Mouse (Mus musculus) limb, embryonic 13.5 days (tissue): ENCODE measurements around the gene Ccr7. TPM values are rescaled to one million over a fixed set of nuclear protein-coding genes. Genes with fewer than 3 reads are reported as not detected.
A peak's percentile ranks its signal among the peaks of the same experiment; 100 is the strongest.

Source experiments
- ATAC-seq: fragments of 200-750 bp; cut with Nextera tagmentation; 2 replicates; pipeline ENCODE4 v1.8.0; 2017; ENCODE audit warnings: low read depth, moderate number of reproducible peaks, moderate TSS enrichment; ENCODE audit not compliant: low FRiP score
- H3K27ac ChIP-seq: fragments of 300-500 bp; sonication (generic); 2 replicates; pipeline ENCODE4 v1.5.1; 2015; ENCODE audit warnings: inconsistent platforms, mild to moderate bottlenecking, moderate library complexity
- H3K27me3 ChIP-seq: fragments of 300-500 bp; sonication (generic); 2 replicates; pipeline ENCODE4 v1.6.1; 2015; ENCODE audit warnings: mild to moderate bottlenecking, inconsistent platforms
- H3K36me3 ChIP-seq: fragments of 300-500 bp; sonication (generic); 2 replicates; pipeline ENCODE4 v1.6.1; 2015; ENCODE audit warnings: inconsistent platforms, mild to moderate bottlenecking, moderate library complexity
- H3K4me1 ChIP-seq: fragments of 300-500 bp; sonication (generic); 2 replicates; pipeline ENCODE4 v1.6.1; 2015; ENCODE audit warnings: inconsistent platforms
- H3K4me2 ChIP-seq: fragments of 300-500 bp; sonication (generic); replicated peaks from 2 replicates; pipeline ENCODE4 v1.6.1; 2015; ENCODE audit warnings: inconsistent platforms, mild to moderate bottlenecking, moderate library complexity
- H3K4me3 ChIP-seq: fragments of 300-500 bp; sonication (generic); 2 replicates; pipeline ENCODE4 v1.5.1; 2015; ENCODE audit warnings: moderate library complexity, mild to moderate bottlenecking, inconsistent platforms
- H3K9ac ChIP-seq: fragments of 300-500 bp; sonication (generic); 2 replicates; pipeline ENCODE4 v1.6.1; 2015; ENCODE audit warnings: mild to moderate bottlenecking, inconsistent platforms
- H3K9me3 ChIP-seq: fragments of 300-500 bp; sonication (generic); 2 replicates; pipeline ENCODE4 v1.6.1; 2016; ENCODE audit warnings: inconsistent platforms
- WGBS: fragments of 180-500 bp; shearing (Covaris S2); methylation state at CpG from one replicate; pipeline ENCODE4 v1.1.7; 2015; 5-methylcytosine and 5-hydroxymethylcytosine counted together
- polyA plus RNA-seq: library from polyadenylated mRNA; unstranded; fragments of >200 nt; fragmentation: Nextera tagmentation; extraction: Ambion mirVana; gene quantifications from 2 replicates; pipeline ENCODE4 v1.2.1, GENCODE M21; 2015

Ccr7 gene
- polyA plus RNA-seq, result 0.39 and 0.83 TPM in 2 replicates

- 67% methylated on average over 12 of the region's 12 CpGs for WGBS
- H3K36me3 ChIP-seq, result no peaks in the 10 kb centered on the region
- no peaks in the 10 kb centered on the region for H3K9me3 ChIP-seq
- no peak for ATAC-seq
- H3K27ac ChIP-seq, result no peak within 1 kb of the TSS
- H3K4me3 ChIP-seq, result no peak within 1 kb of the TSS
- H3K4me1 ChIP-seq, result peaks cover 2% of the 10 kb centered on the region; the same call in 1 of the 2 replicates
- no peak within 1 kb of the TSS for H3K9ac ChIP-seq
- H3K27me3 ChIP-seq, result no peaks in the 10 kb centered on the region; the same call in 1 of the 2 replicates
- no peak within 1 kb of the TSS for H3K4me2 ChIP-seq
These were observed at the start of gene Ccr7 for GRCm38 (mm10) chr11:99154987-99155641. Gene Ccr7 (minus strand): TSS chr11:99155077.

- H3K4me2 ChIP-seq, result no peak overlapping the region
- H3K9ac ChIP-seq, result peak overlapping the region; percentile 31; the same call in 1 of the 2 replicates
- no peaks in the 10 kb centered on the region for H3K36me3 ChIP-seq
- 0 out of 2 replicates have a peak, but pooled peaks cover 5% of the 10 kb centered on the region for H3K4me1 ChIP-seq
- WGBS, result 20% methylated on average over 14 of the region's 14 CpGs
- peaks cover 16% of the 10 kb centered on the region; the same call in 1 of the 2 replicates for H3K27me3 ChIP-seq
- H3K4me3 ChIP-seq, result no peak overlapping the region
- H3K9me3 ChIP-seq, result no peaks in the 10 kb centered on the region
- no peak for ATAC-seq
- no peak overlapping the region for H3K27ac ChIP-seq
These were observed 34.3 kb upstream of the Ccr7 start for GRCm38 (mm10) chr11:99189154-99189582.

GRCm38 (mm10) chr11:99187348-99187747, 32.5 kb upstream of the Ccr7 start:
- ATAC-seq, result no peak
- H3K36me3 ChIP-seq, result no peaks in the 10 kb centered on the region
- no peaks in the 10 kb centered on the region for H3K9me3 ChIP-seq
- H3K4me2 ChIP-seq, result no peak overlapping the region
- H3K9ac ChIP-seq, result no peak overlapping the region
- WGBS, result 84% methylated on average over 4 of the region's 4 CpGs
- H3K27me3 ChIP-seq, result peaks cover 16% of the 10 kb centered on the region; the same call in 1 of the 2 replicates
- 0 out of 2 replicates have a peak, but pooled peaks cover 5% of the 10 kb centered on the region for H3K4me1 ChIP-seq
- no peak overlapping the region for H3K27ac ChIP-seq
- H3K4me3 ChIP-seq, result no peak overlapping the region

GRCm38 (mm10) chr11:99186836-99187235, 32.0 kb upstream of the Ccr7 start:
- WGBS, result 84% methylated on average over 2 of the region's 2 CpGs
- ATAC-seq, result no peak

GRCm38 (mm10) chr11:99182575-99182974, 27.7 kb upstream of the Ccr7 start:
- H3K9me3 ChIP-seq, result no peaks in the 10 kb centered on the region
- no peaks in the 10 kb centered on the region for H3K36me3 ChIP-seq
- no peak overlapping the region for H3K4me3 ChIP-seq
- 0 out of 2 replicates have a peak, but pooled peaks cover 6% of the 10 kb centered on the region for H3K27me3 ChIP-seq
- no peak for ATAC-seq
- no peak overlapping the region for H3K4me2 ChIP-seq
- H3K9ac ChIP-seq, result no peak overlapping the region
- no peaks in the 10 kb centered on the region for H3K4me1 ChIP-seq
- H3K27ac ChIP-seq, result no peak overlapping the region
- 44% methylated on average over 11 of the region's 11 CpGs for WGBS

More at GRCm38 (mm10) chr11:99186836-99187235, 32.0 kb upstream of the Ccr7 start:
- Histone ChIP-seq H3K9ac (no peak overlapping the region), H3K4me1 (0 out of 2 replicates have a peak, but pooled peaks cover 5% of the 10 kb centered on the region), H3K36me3 (no peaks in the 10 kb centered on the region), H3K27me3 (peaks cover 16% of the 10 kb centered on the region; the same call in 1 of the 2 replicates), H3K9me3 (no peaks in the 10 kb centered on the region), H3K4me2 (no peak overlapping the region), H3K27ac (no peak overlapping the region), H3K4me3 (no peak overlapping the region)

DNA sequence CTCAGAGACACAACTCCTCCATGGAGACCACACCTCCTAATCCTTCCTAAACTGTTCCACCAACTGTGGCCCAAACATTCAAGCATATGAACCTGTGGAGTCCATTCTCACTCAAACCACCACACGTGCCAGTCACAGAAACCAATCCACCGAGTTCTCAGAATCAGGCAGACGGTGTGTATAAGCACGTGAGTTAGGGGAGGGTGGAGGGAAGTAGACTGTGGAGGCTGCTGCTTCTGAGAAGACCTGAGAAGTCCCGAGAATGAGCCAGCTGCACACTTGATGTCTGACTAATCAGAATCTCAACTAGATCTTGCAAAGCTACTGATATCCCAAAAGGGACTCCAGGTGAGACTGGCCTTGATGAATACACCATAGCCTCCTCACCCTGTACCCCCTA, 25.2 kb upstream of the Ccr7 start:
- Histone ChIP-seq H3K36me3 (no peaks in the 10 kb centered on the region), H3K27me3 (no peaks in the 10 kb centered on the region), H3K4me1 (no peaks in the 10 kb centered on the region), H3K4me3 (no peak overlapping the region), H3K9me3 (no peaks in the 10 kb centered on the region), H3K27ac (no peak overlapping the region), H3K4me2 (no peak overlapping the region), H3K9ac (no peak overlapping the region)
- no peak for ATAC-seq
- 88% methylated on average over 5 of the region's 5 CpGs for WGBS

GRCm38 (mm10) chr11:99177925-99178198, 23.0 kb upstream of the Ccr7 start:
- H3K9ac ChIP-seq, result no peak overlapping the region
- H3K27ac ChIP-seq, result no peak overlapping the region
- no peaks in the 10 kb centered on the region for H3K4me1 ChIP-seq
- H3K27me3 ChIP-seq, result no peaks in the 10 kb centered on the region
- no peaks in the 10 kb centered on the region for H3K36me3 ChIP-seq
- H3K4me2 ChIP-seq, result no peak overlapping the region
- no peaks in the 10 kb centered on the region for H3K9me3 ChIP-seq
- no peak overlapping the region for H3K4me3 ChIP-seq
- no peak for ATAC-seq
- WGBS, result 88% methylated on average over 2 of the region's 3 CpGs

DNA sequence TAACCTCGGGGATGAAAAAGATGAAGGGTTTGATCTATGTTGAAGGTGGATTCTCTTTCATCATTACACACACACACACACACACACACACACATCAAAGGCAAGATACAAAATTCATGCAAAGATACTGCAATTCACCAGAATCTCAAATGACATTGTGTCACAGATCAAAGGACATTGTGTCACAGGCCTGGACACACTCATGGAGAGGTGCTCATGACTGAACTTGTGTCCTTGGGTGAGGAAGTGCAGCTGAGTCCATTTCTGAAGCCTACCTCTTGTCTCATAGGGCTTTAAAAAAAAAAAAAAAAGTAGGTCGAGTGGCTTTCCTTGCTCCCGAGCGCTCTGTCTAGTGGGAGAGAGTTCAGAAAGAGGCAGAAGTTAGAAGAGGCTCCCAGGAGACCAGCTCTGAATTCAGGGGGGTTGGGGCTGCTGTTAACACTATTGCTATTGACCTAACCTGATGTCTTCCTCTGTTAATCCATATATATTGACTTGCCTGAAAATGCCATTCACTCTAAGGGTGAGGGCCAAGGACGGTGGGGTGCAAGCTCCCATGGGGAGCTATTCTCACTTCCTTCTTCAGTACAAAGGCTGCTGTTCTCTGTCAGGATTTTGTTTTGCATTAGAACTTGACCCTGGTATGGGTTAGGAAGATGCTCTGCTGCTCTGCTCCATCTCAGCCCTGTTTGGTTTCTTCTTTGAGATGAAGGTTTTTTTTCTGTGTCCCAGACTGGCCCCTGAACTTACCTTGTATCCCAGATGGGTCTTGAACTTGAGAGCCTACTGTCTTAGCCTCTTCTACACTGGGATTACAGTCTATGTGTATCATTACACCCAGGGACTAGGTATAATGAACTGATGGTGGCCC, 22.4 kb upstream of the Ccr7 start:
- no peak overlapping the region for H3K4me2 ChIP-seq
- H3K4me3 ChIP-seq, result no peak overlapping the region
- H3K9me3 ChIP-seq, result no peaks in the 10 kb centered on the region
- no peak for ATAC-seq
- H3K27ac ChIP-seq, result no peak overlapping the region
- H3K9ac ChIP-seq, result no peak overlapping the region
- 72% methylated on average over 5 of the region's 5 CpGs for WGBS
- no peaks in the 10 kb centered on the region for H3K27me3 ChIP-seq
- H3K4me1 ChIP-seq, result no peaks in the 10 kb centered on the region
- H3K36me3 ChIP-seq, result no peaks in the 10 kb centered on the region

GRCm38 (mm10) chr11:99172002-99172401, 17.1 kb upstream of the Ccr7 start:
- Histone ChIP-seq H3K9me3 (no peaks in the 10 kb centered on the region), H3K27me3 (no peaks in the 10 kb centered on the region), H3K4me2 (no peak overlapping the region), H3K27ac (no peak overlapping the region), H3K36me3 (no peaks in the 10 kb centered on the region), H3K4me3 (no peak overlapping the region), H3K4me1 (peaks cover 3% of the 10 kb centered on the region; the same call in 1 of the 2 replicates), H3K9ac (no peak overlapping the region)
- ATAC-seq, result no peak
- WGBS, result 80% methylated on average over 4 of the region's 4 CpGs

GRCm38 (mm10) chr11:99171442-99171841, 16.6 kb upstream of the Ccr7 start:
- Histone ChIP-seq H3K9me3 (no peaks in the 10 kb centered on the region), H3K4me1 (peaks cover 3% of the 10 kb centered on the region; the same call in 1 of the 2 replicates), H3K27ac (no peak overlapping the region), H3K27me3 (no peaks in the 10 kb centered on the region), H3K36me3 (no peaks in the 10 kb centered on the region), H3K4me3 (no peak overlapping the region), H3K4me2 (no peak overlapping the region), H3K9ac (no peak overlapping the region)
- ATAC-seq, result no peak
- WGBS, result 73% methylated on average over 2 of the region's 2 CpGs

DNA sequence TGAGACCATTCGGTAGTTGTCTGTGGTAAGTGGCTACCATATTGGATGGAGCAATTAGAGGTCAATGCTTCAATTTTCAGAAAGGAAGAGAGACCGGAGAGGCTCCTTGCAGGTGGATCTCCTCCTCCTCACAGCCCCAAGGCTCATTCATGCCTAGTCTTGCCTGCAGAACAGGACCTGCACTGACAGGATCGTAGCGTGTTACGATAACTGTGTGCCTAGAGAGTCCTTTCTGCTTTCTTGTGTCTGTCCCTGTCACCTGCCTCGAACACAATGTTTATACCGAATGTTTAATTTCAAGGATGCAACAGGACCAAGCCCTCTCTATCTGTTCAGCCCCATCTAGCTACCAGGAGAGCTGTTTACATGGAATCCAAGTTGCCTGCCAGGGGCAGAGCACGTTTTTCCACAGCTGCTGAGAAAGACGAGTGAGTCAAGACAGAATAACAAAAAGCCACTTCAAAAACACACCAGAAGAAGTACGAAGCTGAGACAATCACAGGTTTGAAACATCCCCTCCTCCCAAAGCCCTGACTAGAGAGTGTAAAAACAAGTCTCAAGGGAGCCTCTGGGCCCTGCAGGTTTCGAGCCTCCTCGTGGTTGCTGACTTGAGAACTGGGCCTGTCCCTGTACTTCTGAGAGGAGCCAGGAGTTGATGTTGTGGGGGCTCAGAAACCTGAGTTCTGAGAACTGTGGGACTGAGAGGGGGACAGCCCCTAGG, 15.8 kb upstream of the Ccr7 start:
- Histone ChIP-seq H3K9me3 (no peaks in the 10 kb centered on the region), H3K4me2 (no peak overlapping the region), H3K4me1 (peaks cover 3% of the 10 kb centered on the region; the same call in 1 of the 2 replicates), H3K4me3 (no peak overlapping the region), H3K36me3 (no peaks in the 10 kb centered on the region), H3K9ac (no peak overlapping the region), H3K27me3 (no peaks in the 10 kb centered on the region), H3K27ac (no peak overlapping the region)
- no peak for ATAC-seq
- 64% methylated on average over 12 of the region's 12 CpGs for WGBS

DNA sequence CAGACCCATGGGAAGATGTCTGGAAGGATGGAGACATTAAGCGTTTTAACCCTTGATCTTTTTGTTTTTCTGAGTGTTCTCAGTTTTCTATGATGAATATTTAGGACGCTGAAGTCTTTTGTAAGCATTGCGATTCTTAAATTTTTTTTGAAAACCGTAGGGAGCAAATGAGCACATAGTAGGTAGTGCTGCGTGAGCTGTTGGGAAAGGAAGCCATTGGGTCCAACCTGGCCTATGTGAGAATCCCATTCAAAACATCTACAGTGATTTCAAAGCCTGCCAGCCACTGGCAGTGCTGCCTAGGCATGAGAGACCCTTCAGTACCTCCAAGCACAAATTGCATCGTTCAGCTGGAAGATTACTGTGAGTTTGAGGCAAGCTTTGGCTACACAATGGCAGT, 15.1 kb upstream of the Ccr7 start:
- H3K4me2 ChIP-seq, result no peak overlapping the region
- no peak overlapping the region for H3K27ac ChIP-seq
- H3K4me3 ChIP-seq, result no peak overlapping the region
- H3K27me3 ChIP-seq, result no peaks in the 10 kb centered on the region
- WGBS, result 92% methylated on average over 6 of the region's 6 CpGs
- no peak for ATAC-seq
- H3K4me1 ChIP-seq, result peaks cover 3% of the 10 kb centered on the region; the same call in 1 of the 2 replicates
- H3K36me3 ChIP-seq, result no peaks in the 10 kb centered on the region
- H3K9me3 ChIP-seq, result no peaks in the 10 kb centered on the region
- H3K9ac ChIP-seq, result no peak overlapping the region
